Mouse (Mus musculus) heart, adult 10 weeks (tissue): ENCODE results near the gene Gstcd. TPM values are rescaled to one million over a fixed set of nuclear protein-coding genes. Genes with fewer than 3 reads are reported as not detected.

Source experiments
- polyA plus RNA-seq: library from polyadenylated mRNA; stranded (reverse); fragments of 350-450 nt; fragmentation: Illumina TruSeq; extraction: RNeasy Lipid Tissue Mini Kit (QIAGEN cat#74804); gene quantifications from one replicate; pipeline ENCODE4 v1.2.3, GENCODE M21; 2014; ENCODE audit warnings: low read depth, low replicate concordance

The Gstcd gene
- polyA plus RNA-seq = 2.1 TPM

DNA sequence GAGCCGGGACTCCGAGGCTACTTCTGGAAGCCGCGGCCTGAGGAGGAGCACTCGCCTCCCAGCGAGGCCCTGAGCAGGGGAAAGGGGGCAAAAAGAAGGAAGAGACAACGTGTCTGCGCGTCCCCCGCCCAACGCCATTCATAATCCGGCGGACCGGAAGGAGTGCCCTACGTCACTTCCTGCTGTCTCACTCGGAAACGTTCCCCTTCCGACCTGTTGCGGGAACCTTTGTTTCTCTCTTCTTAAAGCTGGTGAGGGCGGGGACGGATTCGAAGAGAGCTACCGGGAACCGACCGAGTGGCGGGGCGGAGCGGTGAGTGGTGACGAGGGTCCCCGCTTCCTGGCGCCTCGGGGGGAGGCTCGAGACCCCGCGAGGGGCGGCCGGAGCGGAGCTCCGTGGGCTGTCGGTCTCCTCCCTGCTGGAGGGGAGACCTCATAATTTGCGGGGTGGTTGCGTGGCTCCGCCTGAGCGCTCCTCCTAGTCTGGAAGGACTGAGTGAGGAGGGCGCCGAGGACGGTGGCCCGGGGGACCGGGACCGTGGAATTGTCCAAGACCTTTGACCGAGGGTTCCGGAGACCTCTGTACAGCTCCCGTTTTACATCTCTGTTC, at the start of gene Gstcd, which contains the start of gene Ints12:
Gene Gstcd, minus strand, starts transcription at position 370 of the 610 bp plus-strand sequence.
Gene Ints12, plus strand, starts transcription at position 177 of the 610 bp plus-strand sequence.

GRCm38 (mm10) chr3:132949791-132950528, 141.9 kb downstream of the Gstcd start, which contains the start of gene Npnt:
Npnt (minus strand) TSS chr3:132950291.

Other genes starting within 250 kb of the Gstcd start
- gene Npnt, start 141.7 kb downstream of the Gstcd start, polyA plus RNA-seq = 5.0 TPM
- 8.2 TPM for gene Ints12, start 193 bp downstream of the Gstcd start, polyA plus RNA-seq
- not detected for gene Arhgef38, start 142.9 kb upstream of the Gstcd start, polyA plus RNA-seq
- gene Ppa2, start 218.1 kb upstream of the Gstcd start, polyA plus RNA-seq = 157 TPM